Mouse (Mus musculus) adrenal gland, adult 18-20 months (tissue): ENCODE data around the gene Methig1. TPM values are rescaled to one million over a fixed set of nuclear protein-coding genes. Genes with fewer than 3 reads are reported as not detected.
A peak's percentile ranks its signal among the peaks of the same experiment; 100 is the strongest.
"Not testable (repeated sequence)": the region's sequence is repeated elsewhere in the genome, so short reads cannot be mapped to it uniquely, and the experiment has no call there.

Experiments
- DNase-seq, 2 experiments: peaks; one replicate each; pipeline ENCODE4 v3.0.0; 2021 to 2022; ENCODE audit warnings: low spot score in 2 of 2
- total RNA-seq, 2 experiments: library from RNA; stranded (reverse); gene quantifications; 1 replicate in 1 of 2; 2 replicates in 1 of 2; pipeline ENCODE4 v1.2.3; 2021

The Methig1 gene
- total RNA-seq, 2 experiments from 2014 or later, result 0.20 TPM; not detected in 1

DNA sequence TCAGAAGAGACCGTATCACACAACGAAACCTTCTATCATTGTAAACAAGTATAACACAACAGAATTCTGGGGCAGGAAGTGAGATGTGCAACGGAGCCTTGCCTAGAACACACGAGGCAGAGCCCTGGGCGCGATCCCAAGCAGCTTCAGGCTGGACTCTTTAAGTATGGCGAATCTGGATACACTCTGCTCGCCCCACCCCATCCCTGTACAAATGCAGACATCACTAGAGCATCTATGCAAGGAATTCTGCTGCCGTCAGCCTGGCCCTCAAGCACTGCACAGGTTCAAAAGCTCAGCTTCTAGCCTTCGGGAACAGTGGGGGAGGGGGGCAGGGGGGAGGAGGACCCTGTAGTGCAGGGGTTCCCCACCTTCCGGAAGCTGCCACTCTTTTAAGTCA lies 40.1 kb downstream of the Methig1 start:
- no peak for DNase-seq

DNA sequence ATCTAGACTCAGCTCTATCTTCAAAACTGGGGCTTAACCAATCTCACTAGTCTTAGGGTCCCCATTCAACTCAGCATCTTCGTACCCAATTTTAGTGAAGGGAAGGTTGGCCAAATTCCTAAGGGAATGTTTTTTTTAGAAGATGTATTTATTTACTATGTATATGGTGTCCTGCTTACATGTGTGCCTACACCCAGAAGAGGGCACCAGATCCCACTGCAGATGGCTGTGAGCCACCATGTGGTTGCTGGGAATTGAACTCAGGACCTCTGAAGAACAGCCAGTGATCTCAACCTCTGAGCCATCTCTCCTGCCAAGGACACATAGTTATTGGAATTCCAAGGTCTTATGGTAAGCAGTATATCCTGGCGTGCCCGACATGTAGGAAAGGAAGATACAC lies 42.6 kb downstream of the Methig1 start:
- no peak for DNase-seq

DNA sequence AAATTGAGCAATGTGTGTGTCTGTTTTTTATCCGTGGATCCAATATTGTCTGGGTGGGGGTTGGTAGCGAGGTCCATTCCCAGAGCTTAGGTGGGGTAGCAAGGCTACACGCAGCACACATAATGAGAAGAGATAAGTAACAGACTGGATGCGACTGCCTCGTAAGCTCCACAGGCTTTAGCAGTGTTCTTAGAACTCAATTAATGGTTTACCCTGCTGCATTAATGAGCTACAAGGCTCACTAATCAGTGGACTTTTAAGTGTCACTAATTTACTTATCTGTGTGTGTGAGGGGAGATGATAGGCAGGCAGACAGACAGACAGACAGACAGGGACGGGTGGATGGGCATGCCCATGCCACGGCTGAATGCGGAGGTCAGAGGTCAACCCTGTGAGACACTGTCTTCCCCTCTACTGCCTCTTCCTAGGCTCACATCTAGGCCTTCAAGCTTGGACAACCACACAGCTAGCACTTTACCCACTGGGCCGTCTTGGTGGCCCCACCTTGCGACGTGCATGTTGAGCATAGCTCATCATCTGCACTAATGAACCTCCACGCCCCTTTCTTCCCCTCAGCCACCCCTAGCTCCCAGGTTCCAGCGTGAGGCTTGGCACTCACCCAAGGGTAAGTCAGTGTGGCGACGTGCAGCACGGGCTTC lies 47.8 kb downstream of the Methig1 start:
- no peak for DNase-seq

DNA sequence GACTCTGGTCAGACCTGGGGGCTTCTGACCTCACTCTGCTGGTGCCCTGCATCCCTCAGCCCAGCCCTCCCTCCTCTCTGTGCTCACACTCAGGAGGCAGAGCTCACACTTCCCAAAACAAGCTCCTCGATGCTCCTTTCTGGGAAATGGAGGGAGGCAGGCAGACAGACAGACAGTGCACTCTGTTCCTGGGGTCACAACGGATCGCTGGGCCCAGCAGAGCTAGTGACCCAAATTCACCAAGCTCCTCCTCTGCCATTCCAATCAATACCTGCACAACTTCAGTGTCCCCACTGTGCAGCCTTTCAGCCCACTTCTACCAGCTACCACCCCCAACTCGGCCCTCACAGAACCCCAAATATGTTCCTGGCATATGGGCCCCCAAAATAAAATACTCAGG lies 48.9 kb downstream of the Methig1 start:
- DNase-seq, result no peak

DNA sequence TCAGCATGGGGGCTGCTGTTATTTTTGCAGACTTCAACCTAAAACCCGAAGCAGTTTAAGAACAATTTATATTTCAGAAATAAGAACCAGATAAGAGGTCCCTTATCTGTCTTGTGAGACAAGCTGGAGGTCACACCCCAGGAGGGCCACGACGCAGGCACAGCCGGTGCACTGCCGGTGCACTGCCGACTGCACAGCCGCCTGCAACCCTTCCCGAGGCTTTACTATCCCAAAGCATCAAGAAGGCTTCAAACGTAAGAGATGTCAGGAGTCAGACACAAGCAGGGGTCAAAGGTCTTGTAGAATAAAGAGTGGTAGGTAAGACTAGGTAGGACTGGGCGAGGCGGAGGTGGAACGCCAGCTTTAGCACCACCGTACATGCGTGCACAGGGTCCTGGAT lies 49.4 kb downstream of the Methig1 start:
- DNase-seq, result no peak

DNA sequence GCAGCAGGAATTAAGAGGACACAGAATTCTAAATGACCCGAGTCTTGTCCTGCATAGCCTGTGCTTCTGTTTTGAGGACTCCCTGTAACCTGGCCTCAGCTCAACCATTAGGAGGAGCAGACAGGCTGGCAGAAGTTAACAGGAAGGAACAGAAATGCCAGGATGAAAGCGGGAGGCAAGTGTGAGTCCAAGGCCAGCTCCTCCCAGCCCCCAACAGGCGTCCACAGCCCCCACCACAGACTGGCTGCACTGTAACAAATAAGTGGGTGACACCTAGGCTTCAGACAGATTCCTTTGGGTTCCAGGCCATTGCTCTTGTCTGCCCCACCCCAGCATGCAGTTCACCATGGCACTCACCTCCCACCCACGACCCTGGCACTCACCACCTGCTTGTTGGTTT lies 49.8 kb downstream of the Methig1 start:
- no peak for DNase-seq

DNA sequence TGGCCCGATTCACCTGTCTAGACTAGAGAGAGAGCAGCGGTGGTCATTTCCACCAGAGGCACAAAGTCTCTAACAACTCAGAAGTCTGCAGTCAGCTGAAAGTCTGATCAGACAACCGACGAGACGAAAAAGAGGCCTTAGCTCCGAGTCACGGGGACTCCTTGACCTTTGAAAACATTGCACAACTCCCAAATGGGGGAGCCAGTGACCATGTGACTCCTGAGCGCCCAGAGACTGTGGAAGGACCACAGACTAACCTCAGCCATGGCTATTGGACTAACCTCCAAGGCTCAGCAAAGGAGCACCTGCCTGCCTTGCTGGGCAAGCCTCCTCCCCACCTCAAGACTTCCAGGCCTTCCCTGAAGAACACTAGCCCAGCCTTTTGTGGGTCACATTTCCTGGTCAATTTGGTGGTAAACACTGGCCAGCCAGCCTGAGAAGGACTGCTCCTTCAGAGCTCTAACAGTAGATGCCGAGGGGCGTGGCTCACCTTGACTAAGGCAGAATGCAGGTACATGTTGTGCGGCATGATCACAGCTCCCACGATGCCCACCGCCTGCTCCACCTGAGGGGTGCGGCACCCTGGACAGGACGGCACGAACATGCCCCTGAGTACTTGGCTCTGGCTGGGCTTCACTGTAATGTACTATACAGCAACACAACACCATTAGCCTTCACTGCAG lies 50.5 kb downstream of the Methig1 start:
- DNase-seq, result peak in 1 of 2 experiments; percentile 40

DNA sequence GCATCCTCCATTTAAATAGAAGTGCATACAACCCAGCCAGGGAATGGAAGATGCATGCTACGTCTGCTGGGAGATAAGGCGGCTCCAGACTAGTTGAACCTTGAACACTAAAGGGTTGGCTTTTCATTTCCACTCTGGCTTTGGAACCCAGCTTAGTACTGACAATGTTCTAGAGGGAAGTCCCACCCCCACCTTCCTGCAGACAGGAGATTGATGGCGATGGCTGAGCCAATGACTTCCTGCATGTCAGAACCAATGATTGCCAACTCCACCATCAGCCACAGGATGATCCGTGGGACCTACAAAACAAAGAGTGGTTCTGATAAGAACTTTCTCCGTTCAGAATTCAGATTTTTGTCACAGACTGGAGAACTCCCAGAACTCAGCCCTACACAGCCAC lies 53.1 kb downstream of the Methig1 start:
- no peak for DNase-seq

DNA sequence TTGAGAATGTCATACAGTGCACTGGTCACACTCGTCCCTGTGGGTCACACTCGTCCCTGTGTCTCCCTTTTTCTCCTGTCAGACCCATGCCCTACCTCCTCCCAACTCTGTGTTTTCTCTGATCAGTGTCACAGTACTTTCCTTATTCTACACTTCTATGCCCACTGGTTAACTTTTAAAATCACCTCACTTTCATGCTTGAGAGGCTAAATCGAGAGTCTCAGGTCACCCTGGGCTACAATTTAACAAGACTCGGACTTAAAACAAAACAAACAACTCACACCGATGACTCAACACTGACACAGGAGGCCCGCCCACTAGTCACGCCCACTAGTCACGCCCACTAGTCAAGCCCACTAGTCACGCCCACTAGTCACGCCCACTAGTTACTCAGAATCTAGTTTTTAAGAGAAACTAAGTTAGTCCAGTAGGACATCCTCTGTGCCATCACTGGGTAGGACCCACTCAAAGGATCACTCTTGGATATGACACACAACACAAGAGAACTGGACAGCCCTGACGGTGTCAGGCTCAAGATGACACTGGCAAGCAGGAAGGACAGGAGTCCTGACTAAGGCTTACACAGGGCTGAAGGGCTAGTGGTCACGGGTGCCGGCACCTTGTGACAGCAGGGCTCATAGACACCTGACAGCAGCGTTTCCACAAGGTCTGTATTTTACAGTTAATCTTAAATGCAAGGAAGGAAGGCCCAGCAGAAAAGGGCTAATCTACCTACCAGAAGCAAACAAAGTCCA lies 58.1 kb downstream of the Methig1 start:
- peak; percentile 57 to 60 for DNase-seq

DNA sequence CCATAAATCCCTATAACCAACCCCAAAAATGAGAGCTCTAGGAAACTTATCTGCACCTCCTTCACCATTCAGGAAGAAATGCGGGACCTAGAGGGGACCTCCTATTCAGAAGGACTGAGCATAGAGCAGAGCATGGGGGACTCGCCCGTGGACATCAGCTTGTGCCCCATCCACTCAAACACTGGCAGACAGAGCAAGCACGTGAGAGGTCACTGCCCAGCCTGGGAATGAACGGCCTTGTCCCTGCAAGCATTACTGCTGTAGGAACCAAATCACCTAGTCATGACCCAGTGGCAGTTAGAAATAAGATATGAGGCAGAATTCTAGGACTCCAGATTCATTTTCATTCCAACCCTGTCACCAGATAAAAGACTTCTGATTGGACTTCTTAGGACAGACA lies 58.8 kb downstream of the Methig1 start:
- no peak for DNase-seq

DNA sequence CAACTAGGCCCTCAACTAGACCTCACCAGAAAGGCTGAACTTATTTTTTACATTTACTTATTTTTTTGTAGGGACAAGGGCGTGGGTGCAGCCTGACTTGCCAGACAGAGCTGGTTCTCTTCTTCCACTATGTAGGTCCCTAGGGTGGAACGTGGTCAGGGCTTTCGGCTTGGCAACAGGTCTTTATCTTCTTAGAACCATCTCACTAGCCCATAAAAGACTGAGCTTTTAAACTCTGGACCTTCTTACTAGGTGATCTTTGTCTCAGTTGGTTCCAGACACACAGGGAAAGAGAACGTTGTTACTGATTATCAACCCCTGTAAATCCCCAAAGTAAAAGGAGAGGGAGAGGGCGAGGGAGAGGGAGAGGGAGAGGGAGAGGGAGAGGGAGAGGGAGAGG lies 60.4 kb downstream of the Methig1 start:
- DNase-seq, result no peak

DNA sequence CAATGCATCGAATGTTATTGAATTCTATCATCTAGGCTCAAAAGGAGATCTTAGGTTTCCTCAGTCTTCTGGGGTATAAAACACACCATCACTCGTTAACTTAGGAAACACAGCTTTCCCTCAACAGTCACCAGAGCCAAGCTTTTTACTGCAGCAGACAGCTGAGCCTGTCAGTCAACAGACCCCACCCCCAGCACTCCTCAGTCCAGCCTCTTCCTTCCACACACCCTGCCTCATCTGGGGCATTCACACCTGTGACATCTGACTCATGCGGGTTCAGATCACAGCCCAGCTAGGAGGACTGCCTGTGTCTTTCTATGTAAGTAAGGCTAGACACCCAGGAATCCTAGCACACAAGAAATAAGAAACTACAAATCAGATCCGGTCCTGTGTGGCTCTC lies 61.1 kb downstream of the Methig1 start:
- DNase-seq, result no peak

DNA sequence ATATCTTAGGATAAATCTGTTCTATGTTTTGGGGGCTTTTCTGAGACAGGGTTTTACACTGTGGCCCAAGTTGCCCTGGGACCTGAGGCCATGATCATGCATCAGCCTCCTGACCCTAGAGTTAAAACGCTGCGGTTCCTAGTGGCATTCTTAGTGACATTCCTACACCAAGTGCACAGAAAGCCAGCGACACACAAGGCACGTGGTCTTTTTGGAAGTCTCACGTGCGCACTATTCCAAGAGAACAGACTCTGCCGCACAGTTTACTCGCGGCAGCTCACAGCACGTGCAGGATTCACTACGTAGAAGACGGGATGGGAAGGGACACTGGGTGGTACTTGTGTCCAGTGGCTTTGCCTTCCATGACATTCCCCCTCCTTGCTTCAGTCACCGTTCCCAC lies 62.0 kb downstream of the Methig1 start:
- DNase-seq, result no peak

DNA sequence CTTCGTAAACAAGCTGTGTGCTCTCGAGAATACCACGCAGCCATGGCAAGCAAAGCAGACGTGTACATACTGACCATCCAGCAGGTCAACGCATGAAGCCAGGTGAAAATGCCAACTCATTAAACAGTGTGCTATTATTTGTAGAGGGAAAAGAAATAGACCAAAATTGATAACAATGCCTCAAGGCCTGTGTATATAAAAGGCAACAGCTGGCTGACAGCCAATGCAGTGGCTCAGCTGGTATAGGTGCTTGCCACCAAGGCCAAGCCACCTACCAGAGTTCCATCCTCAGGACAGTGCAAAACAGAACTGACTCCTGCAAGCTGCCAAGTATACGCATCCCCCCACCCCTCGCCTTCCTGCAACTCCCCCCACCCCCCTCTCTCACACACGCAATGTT lies 62.7 kb downstream of the Methig1 start:
- no peak for DNase-seq

DNA sequence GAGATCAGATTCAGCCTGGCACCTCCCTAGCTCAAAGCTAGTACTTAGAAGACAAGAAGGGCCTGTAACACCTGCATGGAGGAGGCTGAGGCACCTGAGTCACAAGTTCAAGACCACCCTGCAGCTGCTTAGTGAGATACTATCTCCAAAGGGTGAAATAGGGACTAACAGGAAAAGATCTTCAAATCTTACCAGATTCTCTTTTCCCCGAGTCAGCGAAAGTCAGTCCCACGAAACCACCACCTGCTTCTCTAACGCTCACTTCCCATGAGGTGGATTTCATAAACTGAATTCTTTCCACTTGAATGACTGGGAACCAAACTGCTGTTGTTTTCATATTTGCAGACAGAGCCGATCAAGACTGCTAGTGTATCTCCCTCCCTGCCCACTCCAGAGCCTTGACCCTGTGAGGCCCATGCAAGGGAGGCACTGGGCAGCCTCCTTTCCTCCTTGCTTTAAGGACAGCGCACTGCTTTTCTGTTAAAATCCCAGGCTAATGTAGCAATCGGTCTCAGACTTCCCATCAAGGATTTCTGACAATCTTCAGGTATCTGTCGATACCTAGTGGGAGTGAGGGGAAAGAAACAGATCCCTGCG lies 65.0 kb downstream of the Methig1 start:
- no peak for DNase-seq

DNA sequence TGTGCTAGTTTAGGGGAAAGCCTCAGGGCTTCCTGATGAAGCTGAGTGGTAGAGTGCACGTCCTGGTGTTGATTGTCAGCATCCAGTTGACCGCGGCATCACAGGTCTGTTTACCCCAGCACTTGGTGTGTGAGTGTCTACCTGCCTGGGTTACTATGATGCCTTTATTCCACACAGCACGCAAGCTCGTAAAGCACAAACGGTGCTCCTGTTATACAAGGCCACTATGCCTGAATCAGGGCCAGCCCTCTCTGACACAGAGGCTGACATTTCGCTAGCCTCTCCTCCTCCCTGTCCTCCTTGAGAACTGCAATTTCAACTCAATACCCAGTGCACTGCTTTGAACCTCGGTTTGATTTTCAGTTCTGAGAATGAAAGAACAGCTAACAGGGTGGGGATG lies 66.4 kb downstream of the Methig1 start:
- DNase-seq, result no peak

DNA sequence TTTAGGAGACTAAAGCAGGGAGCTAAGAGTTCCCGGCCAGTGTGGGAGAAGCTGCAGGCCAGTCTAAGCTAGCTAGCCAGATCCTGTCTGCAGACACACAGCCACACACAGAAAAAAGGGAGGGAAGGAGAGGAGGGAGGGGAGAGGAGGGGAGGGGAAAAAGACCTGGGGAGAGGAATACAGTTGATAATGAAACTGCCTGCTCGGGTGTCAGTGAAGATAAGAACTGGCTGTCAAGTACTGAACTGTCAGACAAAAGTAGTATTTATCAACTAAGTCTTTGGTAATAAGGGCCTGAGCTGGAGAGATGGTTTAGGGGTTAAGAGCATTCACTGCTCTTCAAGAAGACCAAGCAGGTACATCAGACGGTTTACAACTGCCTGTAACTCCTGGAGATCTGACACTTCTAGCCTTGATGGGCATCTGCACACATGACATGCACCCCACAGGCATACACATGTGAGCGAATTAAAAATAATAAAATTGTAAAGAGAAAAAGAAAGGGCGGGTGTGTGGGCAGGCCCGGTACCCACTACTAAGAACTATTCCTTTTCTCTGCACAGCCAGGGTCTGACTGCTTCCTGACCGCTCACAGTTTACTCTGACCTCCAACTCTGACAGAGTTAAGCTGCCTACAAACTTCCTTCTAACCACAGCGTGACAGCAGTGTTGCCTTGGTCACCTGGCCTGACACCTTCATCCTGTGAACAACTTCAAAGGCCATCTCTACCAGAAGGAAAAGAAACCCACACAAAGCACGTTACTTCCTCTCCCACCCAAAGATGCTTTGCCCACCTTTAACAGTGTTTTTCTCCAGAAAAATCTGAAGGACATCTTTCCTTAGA lies 67.2 kb downstream of the Methig1 start:
- no peak for DNase-seq

DNA sequence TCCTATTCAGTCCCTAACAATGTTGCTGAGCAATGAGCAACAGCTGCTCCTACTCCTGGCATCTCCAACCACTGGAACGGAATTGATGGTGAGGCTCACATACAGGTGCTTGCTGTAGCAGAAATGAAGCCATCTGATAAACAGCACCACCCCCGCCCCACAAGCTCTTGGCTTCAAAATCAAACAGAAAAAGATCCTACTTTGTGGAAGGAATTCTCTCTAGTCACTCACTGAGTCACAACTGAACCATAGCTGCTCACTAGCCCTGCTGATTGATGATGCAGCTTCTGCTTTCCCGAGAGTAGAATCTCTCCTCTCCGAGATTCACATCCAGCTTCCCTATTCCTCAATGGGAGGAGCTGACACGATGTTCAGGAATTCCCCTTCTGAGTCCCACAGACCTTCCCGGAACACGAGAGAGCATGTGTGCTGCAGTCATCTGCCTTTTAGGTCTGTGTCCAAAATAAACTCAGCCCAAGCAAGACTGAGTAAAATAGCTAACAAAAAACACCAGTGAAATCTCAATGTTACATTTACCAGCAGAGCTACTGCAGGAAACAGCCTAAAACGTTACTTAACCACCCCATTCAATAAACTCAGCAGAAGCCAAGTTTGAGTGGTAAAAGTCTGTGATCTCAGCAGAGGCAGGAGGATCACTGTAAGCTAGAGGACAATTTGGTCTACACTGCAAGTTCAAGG lies 68.3 kb downstream of the Methig1 start:
- DNase-seq, result no peak

DNA sequence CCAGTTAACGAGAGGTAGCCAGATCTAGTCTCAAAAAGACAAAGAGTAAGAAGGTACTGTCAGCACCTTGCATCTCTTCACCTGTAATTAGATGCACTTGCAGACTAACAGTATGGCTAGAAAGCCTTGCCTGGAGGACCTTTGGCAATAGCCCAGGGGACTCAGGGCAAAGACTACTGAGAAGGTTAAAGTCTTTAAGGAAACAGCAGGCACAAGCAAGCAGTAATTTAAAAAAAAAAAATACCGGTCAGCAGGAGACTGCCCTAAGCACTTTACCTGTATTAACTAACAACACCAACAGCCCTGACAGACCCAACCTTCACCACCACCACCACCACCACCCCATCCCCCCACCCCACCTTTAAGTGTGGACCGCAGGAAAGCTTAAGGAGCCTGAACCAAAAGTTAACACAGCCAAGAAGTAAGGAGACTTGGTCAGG lies 68.8 kb downstream of the Methig1 start, which contains the start of gene Gm5475:
TSS of gene Gm5475 (plus strand) at position 390 of the 440 bp plus-strand sequence.
- not testable (repeated sequence) for DNase-seq

DNA sequence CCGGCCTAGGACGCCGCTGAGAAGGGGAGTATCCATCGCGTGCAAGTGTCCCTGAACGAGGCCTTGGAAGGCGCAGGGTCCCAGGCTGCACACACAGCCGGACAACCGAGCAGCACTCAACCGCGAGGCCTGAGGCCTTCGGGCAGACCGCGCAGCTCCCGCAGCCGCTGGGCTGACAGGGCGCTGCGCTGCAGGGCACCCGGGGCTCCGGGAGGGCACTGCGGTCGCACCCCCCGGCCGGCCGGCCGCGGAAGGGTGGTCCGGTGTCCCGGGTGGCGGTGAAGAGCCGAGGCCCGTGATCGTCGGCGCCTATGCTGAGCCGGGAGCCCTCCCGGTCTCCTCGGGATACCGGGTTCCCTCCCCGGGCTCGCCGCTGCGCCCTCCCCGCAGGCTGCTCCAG lies 69.5 kb downstream of the Methig1 start:
- no peak for DNase-seq
